Mouse (Mus musculus): ENCODE results near the gene Herc2. TPM values are rescaled to one million over a fixed set of nuclear protein-coding genes. Genes with fewer than 3 reads are reported as not detected.

Gene Herc2
- polyA plus RNA-seq, 1 experiment from 2014 or later: 36.5 TPM

GRCm38 (mm10) chr7:56220811-56221210, 170.8 kb downstream of the Herc2 start:
- H3K4me1 ChIP-seq: no peaks in the 10 kb centered on the region
- H3K9ac ChIP-seq: no peak overlapping the region
- 95% methylated on average over 6 of the region's 6 CpGs for WGBS
- no peaks in the 10 kb centered on the region for H3K27me3 ChIP-seq (replicated peaks)
- H3K36me3 ChIP-seq: peaks cover 71% of the 10 kb centered on the region
- H3K4me2 ChIP-seq (replicated peaks): no peak overlapping the region
- no peak overlapping the region for H3K27ac ChIP-seq
- no peak overlapping the region for H3K4me3 ChIP-seq
- no peak for ATAC-seq (ENCODE audit: low FRiP score, low read depth)
- no peaks in the 10 kb centered on the region for H3K9me3 ChIP-seq

- Histone ChIP-seq H3K4me2 (replicated peaks) (no peak overlapping the region), H3K27me3 (replicated peaks) (no peaks in the 10 kb centered on the region), H3K27ac (no peak overlapping the region), H3K4me3 (no peak overlapping the region), H3K36me3 (peaks cover 8% of the 10 kb centered on the region), H3K9ac (no peak overlapping the region), H3K9me3 (no peaks in the 10 kb centered on the region), H3K4me1 (no peaks in the 10 kb centered on the region; the same call in 1 of the 2 replicates)
- WGBS: 42% methylated on average over 5 of the region's 5 CpGs
- ATAC-seq (ENCODE audit: low FRiP score, low read depth): no peak
Measured at GRCm38 (mm10) chr7:56235794-56236423, 185.9 kb downstream of the Herc2 start.

- Histone ChIP-seq H3K4me1 (no peaks in the 10 kb centered on the region; the same call in 1 of the 2 replicates), H3K9me3 (no peaks in the 10 kb centered on the region), H3K27me3 (replicated peaks) (no peaks in the 10 kb centered on the region), H3K9ac (no peak overlapping the region), H3K4me3 (no peak overlapping the region), H3K27ac (no peak overlapping the region), H3K36me3 (peaks cover 3% of the 10 kb centered on the region; the same call in 1 of the 2 replicates), H3K4me2 (replicated peaks) (no peak overlapping the region)
- WGBS: 77% methylated on average over 3 of the region's 3 CpGs
- ATAC-seq (ENCODE audit: low FRiP score, low read depth): no peak
Measured at GRCm38 (mm10) chr7:56236617-56237016, 186.6 kb downstream of the Herc2 start.

GRCm38 (mm10) chr7:56239543-56239942, 189.5 kb downstream of the Herc2 start, which contains the start of gene Oca2:
Gene Oca2, plus strand, starts transcription at chr7:56239760.
- H3K4me1 ChIP-seq: no peaks in the 10 kb centered on the region; the same call in 1 of the 2 replicates
- H3K9ac ChIP-seq: no peak within 1 kb of the TSS
- no peak for ATAC-seq (ENCODE audit: low FRiP score, low read depth)

GRCm38 (mm10) chr7:56254568-56254967, 204.6 kb downstream of the Herc2 start:
- no peaks in the 10 kb centered on the region for H3K9me3 ChIP-seq
- no peaks in the 10 kb centered on the region for H3K4me1 ChIP-seq
- H3K36me3 ChIP-seq: no peaks in the 10 kb centered on the region
- no peak overlapping the region for H3K27ac ChIP-seq
- no peak overlapping the region for H3K4me3 ChIP-seq
- no peak for ATAC-seq (ENCODE audit: low FRiP score, low read depth)
- 87% methylated on average over 10 of the region's 10 CpGs for WGBS
- H3K4me2 ChIP-seq (replicated peaks): no peak overlapping the region
- H3K9ac ChIP-seq: no peak overlapping the region
- no peaks in the 10 kb centered on the region for H3K27me3 ChIP-seq (replicated peaks)

More at GRCm38 (mm10) chr7:56239543-56239942, 189.5 kb downstream of the Herc2 start, which contains the start of gene Oca2:
- Histone ChIP-seq H3K27ac (no peak within 1 kb of the TSS), H3K36me3 (no peaks in the 10 kb centered on the region), H3K4me2 (replicated peaks) (no peak within 1 kb of the TSS), H3K4me3 (no peak within 1 kb of the TSS), H3K9me3 (no peaks in the 10 kb centered on the region), H3K27me3 (replicated peaks) (no peaks in the 10 kb centered on the region)
- 47% methylated on average over 3 of the region's 3 CpGs for WGBS

- no peak for ATAC-seq (ENCODE audit: low FRiP score, low read depth)
- no peak overlapping the region for H3K4me2 ChIP-seq (replicated peaks)
- H3K27me3 ChIP-seq (replicated peaks): no peaks in the 10 kb centered on the region
- H3K27ac ChIP-seq: no peak overlapping the region
- no peaks in the 10 kb centered on the region for H3K36me3 ChIP-seq
- H3K9ac ChIP-seq: no peak overlapping the region
- no peak overlapping the region for H3K4me3 ChIP-seq
- no peaks in the 10 kb centered on the region for H3K9me3 ChIP-seq
- WGBS: 68% methylated on average over 3 of the region's 3 CpGs
- no peaks in the 10 kb centered on the region for H3K4me1 ChIP-seq
Measured at GRCm38 (mm10) chr7:56257875-56258441, 208.0 kb downstream of the Herc2 start.

- Histone ChIP-seq H3K27ac (no peak overlapping the region), H3K9ac (no peak overlapping the region), H3K27me3 (replicated peaks) (no peaks in the 10 kb centered on the region), H3K4me3 (no peak overlapping the region), H3K4me1 (no peaks in the 10 kb centered on the region), H3K4me2 (replicated peaks) (no peak overlapping the region), H3K36me3 (no peaks in the 10 kb centered on the region), H3K9me3 (no peaks in the 10 kb centered on the region)
- ATAC-seq (ENCODE audit: low FRiP score, low read depth): no peak
- 88% methylated on average over 2 of the region's 2 CpGs for WGBS
Measured at GRCm38 (mm10) chr7:56277506-56277905, 227.5 kb downstream of the Herc2 start.

Other genes starting within 250 kb of the Herc2 start
- 64.8 and 68.9 TPM in 2 replicates for gene Cyfip1, start 208.5 kb upstream of the Herc2 start, polyA plus RNA-seq (2016; fragmentation: Nextera tagmentation; extraction: Ambion mirVana)
- gene Nipa2, start 87.7 kb upstream of the Herc2 start, polyA plus RNA-seq (2016; fragmentation: Nextera tagmentation; extraction: Ambion mirVana): 52.3 and 54.5 TPM in 2 replicates
- 16.8 and 18.4 TPM in 2 replicates for gene Nipa1, start 30.2 kb upstream of the Herc2 start, polyA plus RNA-seq (2016; fragmentation: Nextera tagmentation; extraction: Ambion mirVana)
- 0.08 and 0.15 TPM in 2 replicates for gene Oca2, start 189.6 kb downstream of the Herc2 start, polyA plus RNA-seq (2016; fragmentation: Nextera tagmentation; extraction: Ambion mirVana)